Mouse (Mus musculus): ENCODE measurements around the gene Upk1a. TPM values are rescaled to one million over a fixed set of nuclear protein-coding genes. Genes with fewer than 3 reads are reported as not detected.
A peak's percentile ranks its signal among the peaks of the same experiment; 100 is the strongest.

The Upk1a gene
- polyA plus RNA-seq, 1 experiment: 2.1 TPM

DNA sequence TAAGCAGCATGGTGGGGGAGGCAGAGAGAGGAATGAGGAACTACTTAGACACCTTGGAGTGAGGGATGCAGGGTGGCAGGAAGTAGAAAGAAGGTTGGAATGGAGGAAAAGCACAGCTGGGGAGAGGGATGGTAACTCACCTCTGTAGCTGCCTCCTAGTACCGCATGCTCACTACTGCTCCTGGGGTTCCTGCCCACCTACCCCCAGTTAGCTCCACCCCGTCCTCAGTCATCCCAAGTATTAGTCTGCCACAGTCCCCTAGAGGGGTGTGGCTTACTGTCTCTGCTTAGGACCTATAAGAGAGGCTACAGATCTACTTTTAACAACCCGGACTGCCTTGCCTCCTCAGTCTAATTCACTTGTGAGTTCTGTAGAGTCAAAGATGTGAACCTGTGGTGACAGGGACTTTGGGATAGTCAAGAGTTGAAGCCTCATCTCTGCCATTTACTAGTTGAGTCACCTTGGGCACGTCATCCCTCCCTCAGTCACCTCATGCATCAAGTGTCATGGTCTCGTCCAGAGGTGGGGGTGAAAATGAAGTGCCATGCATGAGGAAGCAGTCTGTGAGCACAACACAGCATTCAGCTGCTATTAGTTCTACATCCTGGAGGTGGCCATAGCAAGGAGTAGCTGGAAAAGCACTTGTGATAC, 19.7 kb downstream of the Upk1a start:
- TF ChIP-seq CTCF (IDR thresholded peaks at IDR 0.05; ENCODE audit: extremely low read depth, insufficient read depth, low read length): no peak
- no peak for TF ChIP-seq POLR2A (IDR thresholded peaks at IDR 0.05; ENCODE audit: extremely low read depth, insufficient read depth, low read length)
- no peak overlapping the region for H3K4me3 ChIP-seq (ENCODE audit: insufficient read depth, low read length)
- no peaks in the 10 kb centered on the region for H3K4me1 ChIP-seq (ENCODE audit: control insufficient read depth, insufficient read depth, low read length)
- H3K27ac ChIP-seq (ENCODE audit: insufficient read depth, low read length): no peak overlapping the region

DNA sequence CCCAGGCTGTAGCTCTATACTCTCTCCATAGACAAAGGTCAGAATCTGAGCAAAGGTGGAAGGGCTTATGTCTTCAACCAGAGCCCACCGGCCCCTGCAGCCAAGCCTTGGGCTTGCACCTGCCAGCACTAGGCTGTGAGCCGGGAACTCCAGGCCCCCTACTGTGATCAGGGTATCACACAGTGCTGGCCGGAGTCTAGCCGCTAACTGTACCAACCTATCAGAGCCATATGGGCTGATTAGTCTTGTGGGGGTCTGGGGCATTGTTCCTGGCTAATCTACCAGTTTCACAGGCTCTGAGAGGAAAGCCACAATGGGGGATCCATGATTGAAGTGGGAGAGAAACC, 21.1 kb downstream of the Upk1a start:
- TF ChIP-seq CTCF (IDR thresholded peaks at IDR 0.05; ENCODE audit: extremely low read depth, insufficient read depth, low read length) (no peak), POLR2A (IDR thresholded peaks at IDR 0.05; ENCODE audit: extremely low read depth, insufficient read depth, low read length) (no peak)

DNA sequence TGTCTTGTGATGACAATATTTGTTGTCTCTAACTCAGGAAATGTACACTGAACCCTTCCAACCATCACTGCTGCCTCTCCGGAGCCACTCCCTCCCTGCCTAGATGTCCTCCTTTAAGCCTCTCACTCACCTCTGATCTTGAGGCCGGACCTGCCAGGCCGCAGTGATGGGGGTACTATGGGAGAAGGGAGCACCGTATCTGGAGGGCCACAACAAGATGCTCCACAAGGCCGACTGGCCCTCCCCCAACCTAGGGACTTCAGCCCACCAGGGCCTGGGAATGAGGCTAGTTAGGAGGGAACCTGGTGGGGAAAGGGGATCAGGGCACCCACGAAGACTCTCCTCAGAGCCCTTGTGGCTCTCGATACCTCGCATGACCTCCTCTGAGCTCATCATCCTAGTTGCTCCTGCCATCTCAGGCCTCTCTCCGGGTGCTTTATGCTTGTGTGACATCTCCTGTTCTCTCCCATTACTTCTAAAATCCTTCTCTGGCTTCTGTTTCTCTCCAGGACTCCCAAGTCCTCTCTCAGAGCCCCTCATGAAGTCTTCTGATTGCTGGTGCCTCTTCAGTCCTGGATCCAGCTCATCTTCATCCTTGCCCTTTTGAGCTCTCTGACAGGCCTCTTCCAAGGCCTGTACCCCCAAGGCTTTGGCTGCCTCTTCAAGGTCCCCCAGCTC, 21.6 kb downstream of the Upk1a start:
- H3K4me1 ChIP-seq (ENCODE audit: control insufficient read depth, insufficient read depth, low read length): peaks cover 1% of the 10 kb centered on the region; the same call in 1 of the 2 replicates
- H3K27ac ChIP-seq (ENCODE audit: insufficient read depth, low read length): no peak overlapping the region
- H3K4me3 ChIP-seq (ENCODE audit: insufficient read depth, low read length): no peak overlapping the region
- TF ChIP-seq POLR2A (IDR thresholded peaks at IDR 0.05; ENCODE audit: extremely low read depth, insufficient read depth, low read length) (no peak), CTCF (IDR thresholded peaks at IDR 0.05; ENCODE audit: extremely low read depth, insufficient read depth, low read length) (no peak)

More for the DNA sequence above, 21.1 kb downstream of the Upk1a start:
- no peak overlapping the region for H3K27ac ChIP-seq (ENCODE audit: insufficient read depth, low read length)
- no peak overlapping the region for H3K4me3 ChIP-seq (ENCODE audit: insufficient read depth, low read length)
- peaks cover 1% of the 10 kb centered on the region; the same call in 1 of the 2 replicates for H3K4me1 ChIP-seq (ENCODE audit: control insufficient read depth, insufficient read depth, low read length)

DNA sequence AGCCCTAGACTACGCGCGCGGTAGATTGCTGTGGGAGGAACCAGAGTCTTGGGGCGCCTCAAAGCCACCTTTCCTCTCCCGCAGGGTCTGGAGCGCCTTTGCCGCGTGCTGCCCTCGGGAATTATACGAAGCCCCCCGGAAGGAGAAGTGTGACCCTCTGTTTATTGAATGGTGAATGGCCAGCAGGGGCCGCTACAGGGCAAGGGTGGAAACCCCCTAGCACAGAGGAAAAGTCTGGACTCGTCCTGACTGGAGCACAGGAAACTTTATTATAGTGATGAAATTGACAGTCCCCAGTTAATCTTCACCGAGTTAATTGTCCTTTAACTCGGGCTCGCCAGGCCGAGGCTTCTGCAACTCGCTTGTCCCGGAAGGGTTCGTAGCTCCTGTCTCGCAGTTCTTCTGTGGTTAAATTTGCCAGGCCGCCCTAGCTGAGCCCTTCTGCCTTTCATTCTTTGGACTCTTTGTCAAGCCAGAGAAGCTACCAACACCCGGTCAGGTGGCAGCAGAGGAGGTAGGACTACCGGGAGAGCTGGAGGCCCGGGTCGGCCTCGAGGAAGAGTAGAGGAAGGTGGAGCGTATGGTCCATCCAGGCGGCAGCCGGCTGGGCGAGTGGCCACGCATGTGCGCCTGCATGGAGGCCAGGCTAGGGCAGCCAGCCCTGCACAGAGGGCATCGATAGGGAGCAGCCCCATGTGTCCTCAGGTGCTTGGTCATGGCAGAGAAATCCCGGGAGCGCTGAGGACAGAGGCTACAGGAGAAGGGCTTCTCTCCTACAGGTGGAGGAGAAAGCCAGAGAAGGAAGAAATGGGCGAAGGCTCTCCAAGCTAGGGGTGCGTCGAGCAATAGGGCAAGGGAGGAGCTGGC, 23.0 kb downstream of the Upk1a start:
- Histone ChIP-seq H3K4me1 (ENCODE audit: control insufficient read depth, insufficient read depth, low read length) (peaks cover 1% of the 10 kb centered on the region; the same call in 1 of the 2 replicates), H3K27ac (ENCODE audit: insufficient read depth, low read length) (peak overlapping the region; percentile 26; the same call in 1 of the 2 replicates), H3K4me3 (ENCODE audit: insufficient read depth, low read length) (peak overlapping the region; percentile 96)
- TF ChIP-seq POLR2A (IDR thresholded peaks at IDR 0.05; ENCODE audit: extremely low read depth, insufficient read depth, low read length): no peak
- peak; percentile 73 for TF ChIP-seq CTCF (IDR thresholded peaks at IDR 0.05; ENCODE audit: extremely low read depth, insufficient read depth, low read length)

DNA sequence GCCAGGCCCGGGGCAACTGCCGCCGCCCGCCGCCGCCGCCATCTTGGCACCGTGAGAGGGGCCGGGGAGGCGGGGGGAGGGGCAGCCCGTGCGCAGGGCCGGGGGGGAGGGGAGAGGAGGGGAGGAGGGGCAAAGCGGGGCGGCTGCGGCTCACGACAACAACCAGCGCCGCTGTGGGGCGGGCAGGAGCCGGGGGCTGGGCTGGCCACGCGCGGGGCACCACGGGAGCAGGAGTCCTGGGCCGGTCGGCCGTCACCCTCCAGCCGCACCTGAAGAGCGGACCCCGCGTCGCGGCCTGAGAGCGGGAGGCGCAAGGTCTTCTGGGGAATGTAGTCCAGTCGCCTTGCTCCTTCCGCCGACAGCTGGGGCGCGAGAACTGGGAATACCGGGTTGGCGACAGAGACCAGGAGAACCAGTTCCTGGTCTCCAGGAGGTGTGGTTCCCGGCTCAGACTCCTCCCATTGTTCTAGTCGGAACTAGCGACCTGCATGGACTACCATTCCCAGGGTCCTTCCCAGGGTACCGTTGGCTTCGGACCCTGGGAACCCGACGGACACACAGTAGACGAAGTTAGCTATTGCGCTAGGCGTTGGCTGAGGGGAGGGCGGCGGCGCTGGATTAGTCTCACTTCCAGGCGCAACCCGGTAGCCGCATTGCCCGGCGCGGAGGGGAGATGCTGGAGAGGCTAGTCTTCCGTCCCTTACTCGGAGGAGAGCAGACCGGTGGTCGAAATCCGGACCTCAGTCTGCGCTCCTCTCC, 23.8 kb downstream of the Upk1a start, which contains the start of gene Kmt2b:
TSS of gene Kmt2b (minus strand) at position 51 of the 759 bp plus-strand sequence.
- peak; percentile 79 for TF ChIP-seq POLR2A (IDR thresholded peaks at IDR 0.05; ENCODE audit: extremely low read depth, insufficient read depth, low read length)
- no peak for TF ChIP-seq CTCF (IDR thresholded peaks at IDR 0.05; ENCODE audit: extremely low read depth, insufficient read depth, low read length)
- Histone ChIP-seq H3K4me3 (ENCODE audit: insufficient read depth, low read length) (peak within 1 kb of the TSS; percentile 96), H3K4me1 (ENCODE audit: control insufficient read depth, insufficient read depth, low read length) (peaks cover 1% of the 10 kb centered on the region; the same call in 1 of the 2 replicates), H3K27ac (ENCODE audit: insufficient read depth, low read length) (peak within 1 kb of the TSS; percentile 90)

DNA sequence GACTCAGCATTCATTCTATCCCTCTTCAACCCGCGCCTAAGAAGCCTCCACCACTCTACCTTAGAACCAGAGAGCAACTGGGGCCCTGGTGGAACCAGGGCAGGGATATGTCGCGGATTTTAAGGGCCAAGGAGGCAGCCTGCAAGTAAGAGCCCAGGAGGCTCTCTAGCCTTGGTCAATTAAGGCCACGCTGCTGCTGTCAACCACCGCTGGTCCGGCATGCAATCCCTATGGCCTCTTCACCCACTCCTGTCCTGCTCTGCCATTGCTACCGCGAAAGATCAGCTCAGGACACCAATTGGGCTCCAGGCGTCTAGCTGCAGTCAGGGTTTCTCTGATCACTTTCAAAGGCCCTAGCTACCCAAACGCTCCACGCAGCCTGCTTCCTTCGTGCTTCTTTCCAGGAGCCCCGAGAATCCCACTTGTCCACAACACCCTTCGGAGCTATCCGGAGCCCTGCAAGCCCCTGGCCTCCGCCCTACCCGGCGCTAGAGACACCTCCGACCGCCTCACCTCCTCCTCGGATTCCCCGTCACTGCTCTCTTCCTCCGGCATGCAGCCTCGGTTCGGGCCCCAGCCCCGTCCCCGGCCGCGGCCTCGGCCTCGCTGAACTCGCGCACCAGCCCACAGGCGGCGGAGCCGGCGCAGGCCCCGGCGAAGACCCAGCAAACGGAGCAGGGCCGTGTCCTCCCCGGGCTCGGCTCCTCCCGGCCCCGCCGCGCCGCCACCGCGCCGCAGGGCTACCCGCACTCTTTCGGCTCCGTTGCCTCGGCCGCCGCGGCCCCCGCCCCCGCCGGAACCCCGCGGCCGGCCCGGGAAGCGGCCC, 24.6 kb downstream of the Upk1a start:
- TF ChIP-seq CTCF (IDR thresholded peaks at IDR 0.05; ENCODE audit: extremely low read depth, insufficient read depth, low read length) (no peak), POLR2A (IDR thresholded peaks at IDR 0.05; ENCODE audit: extremely low read depth, insufficient read depth, low read length) (no peak)
- peak overlapping the region; percentile 90 for H3K27ac ChIP-seq (ENCODE audit: insufficient read depth, low read length)
- H3K4me3 ChIP-seq (ENCODE audit: insufficient read depth, low read length): peak overlapping the region; percentile 96
- peaks cover 1% of the 10 kb centered on the region; the same call in 1 of the 2 replicates for H3K4me1 ChIP-seq (ENCODE audit: control insufficient read depth, insufficient read depth, low read length)

DNA sequence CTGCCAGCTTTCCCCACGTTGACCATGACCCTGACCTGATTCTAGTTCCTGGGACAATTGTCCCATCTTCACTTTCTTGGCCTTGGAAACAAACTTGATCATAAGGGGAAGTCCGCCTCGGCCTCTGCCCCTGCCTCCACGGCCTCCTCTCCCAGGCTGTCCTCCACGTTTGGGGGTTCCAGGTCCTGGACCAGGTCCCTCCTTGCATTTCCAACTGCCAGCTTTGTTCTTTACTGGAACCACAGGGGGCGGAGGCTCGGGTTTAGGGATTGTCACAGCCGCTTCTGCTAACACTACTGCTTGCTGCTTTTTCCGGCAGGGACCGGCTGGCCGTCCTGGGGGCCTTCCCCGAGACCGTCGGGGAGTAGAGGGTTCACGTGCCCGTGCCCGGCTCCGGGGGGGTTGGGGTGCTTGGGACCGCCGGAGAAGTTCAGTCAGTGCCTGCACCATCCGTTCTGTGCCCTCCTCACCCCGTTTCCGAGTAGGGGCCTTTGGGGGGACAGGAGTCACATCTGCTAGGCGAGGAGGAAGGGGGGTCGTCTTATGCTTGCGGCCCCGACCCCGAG, 26.1 kb downstream of the Upk1a start:
- TF ChIP-seq CTCF (IDR thresholded peaks at IDR 0.05; ENCODE audit: extremely low read depth, insufficient read depth, low read length): no peak
- TF ChIP-seq POLR2A (IDR thresholded peaks at IDR 0.05; ENCODE audit: extremely low read depth, insufficient read depth, low read length): no peak
- peaks cover 1% of the 10 kb centered on the region; the same call in 1 of the 2 replicates for H3K4me1 ChIP-seq (ENCODE audit: control insufficient read depth, insufficient read depth, low read length)
- H3K27ac ChIP-seq (ENCODE audit: insufficient read depth, low read length): no peak overlapping the region
- peak overlapping the region; percentile 96; the same call in 1 of the 2 replicates for H3K4me3 ChIP-seq (ENCODE audit: insufficient read depth, low read length)

DNA sequence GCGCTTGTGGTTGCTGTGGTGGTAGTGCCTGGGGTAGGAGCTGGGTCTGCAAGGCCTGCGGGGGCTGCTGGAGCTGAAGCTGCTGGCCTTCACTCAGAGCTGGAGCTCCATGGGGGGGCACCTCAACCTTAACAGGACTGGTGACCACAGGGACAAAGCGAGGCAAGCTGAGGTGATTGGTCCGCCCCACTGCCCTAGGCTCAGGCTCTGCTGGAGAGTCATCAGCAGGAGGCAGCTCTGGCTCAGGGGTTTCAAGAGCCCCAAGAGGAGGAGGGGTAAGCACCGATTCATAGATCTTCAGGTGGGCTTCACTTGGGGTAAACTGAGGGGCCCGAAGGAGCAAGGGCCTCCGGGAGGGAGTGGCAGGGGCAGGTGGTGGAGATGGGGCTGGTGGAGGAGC, 27.5 kb downstream of the Upk1a start:
- TF ChIP-seq CTCF (IDR thresholded peaks at IDR 0.05; ENCODE audit: extremely low read depth, insufficient read depth, low read length): no peak
- no peak overlapping the region for H3K4me3 ChIP-seq (ENCODE audit: insufficient read depth, low read length)
- peaks cover 1% of the 10 kb centered on the region; the same call in 1 of the 2 replicates for H3K4me1 ChIP-seq (ENCODE audit: control insufficient read depth, insufficient read depth, low read length)
- H3K27ac ChIP-seq (ENCODE audit: insufficient read depth, low read length): no peak overlapping the region
